Mouse (Mus musculus) telencephalon, adult 2 months (tissue): ENCODE data around the gene Hsf4.

ENCODE experiments used
- DNase-seq: peaks from one replicate; pipeline ENCODE4 v3.0.0-alpha.2; 2011; ENCODE audit warnings: low read depth, low spot score

Hsf4 gene

GRCm38 (mm10) chr8:105305211-105306145, 35.9 kb downstream of the Hsf4 start, which contains the start of gene Elmo3:
TSS of gene Elmo3 (plus strand) at chr8:105305601.
- DNase-seq = no peak

GRCm38 (mm10) chr8:105306146-105306691, 36.6 kb downstream of the Hsf4 start:
- no peak for DNase-seq

GRCm38 (mm10) chr8:105307670-105308069, 38.1 kb downstream of the Hsf4 start:
- no peak for DNase-seq

GRCm38 (mm10) chr8:105308428-105308827, 38.8 kb downstream of the Hsf4 start:
- no peak for DNase-seq

GRCm38 (mm10) chr8:105309142-105309847, 39.7 kb downstream of the Hsf4 start:
- DNase-seq = no peak

- DNase-seq = no peak
These were observed 40.5 kb downstream of the Hsf4 start for GRCm38 (mm10) chr8:105310118-105310517.

GRCm38 (mm10) chr8:105311718-105312117, 42.1 kb downstream of the Hsf4 start:
- no peak for DNase-seq

- DNase-seq = no peak
These were observed 43.4 kb downstream of the Hsf4 start for GRCm38 (mm10) chr8:105312891-105313481.

- DNase-seq = no peak
These were observed 44.2 kb downstream of the Hsf4 start for GRCm38 (mm10) chr8:105313622-105314402.

GRCm38 (mm10) chr8:105315073-105315769, 45.6 kb downstream of the Hsf4 start:
- no peak for DNase-seq

GRCm38 (mm10) chr8:105317941-105318340, 48.3 kb downstream of the Hsf4 start:
- no peak for DNase-seq

GRCm38 (mm10) chr8:105318662-105319190, 49.1 kb downstream of the Hsf4 start:
- no peak for DNase-seq

- no peak for DNase-seq
These were observed 53.6 kb downstream of the Hsf4 start for GRCm38 (mm10) chr8:105323183-105323582.
